Mouse (Mus musculus) midbrain, postnatal 0 days (tissue): ENCODE measurements around the gene Hsf5. TPM values are rescaled to one million over a fixed set of nuclear protein-coding genes. Genes with fewer than 3 reads are reported as not detected.

Experiments
- ATAC-seq: fragments of 200-750 bp; cut with Nextera tagmentation; 2 replicates; pipeline ENCODE4 v1.8.0; 2017; ENCODE audit warnings: moderate number of reproducible peaks, mild to moderate bottlenecking, moderate TSS enrichment, moderate library complexity; ENCODE audit not compliant: low FRiP score
- DNase-seq: peaks from one replicate; pipeline ENCODE4 v3.0.0-alpha.2; 2015; ENCODE audit warnings: low spot score
- H3K27ac ChIP-seq: fragments of 300-500 bp; sonication (generic); 2 replicates; pipeline ENCODE4 v1.5.1; 2014; ENCODE audit warnings: low read depth, mild to moderate bottlenecking, low read length, mixed read lengths
- H3K27me3 ChIP-seq: fragments of 300-500 bp; sonication (generic); 2 replicates; pipeline ENCODE4 v1.6.1; 2014; ENCODE audit warnings: low read length, control low read depth, mixed read lengths; ENCODE audit not compliant: insufficient read depth
- H3K36me3 ChIP-seq: fragments of 300-500 bp; sonication (generic); 2 replicates; pipeline ENCODE4 v1.6.1; 2014; ENCODE audit warnings: low read length, control low read depth, mixed read lengths; ENCODE audit not compliant: insufficient read depth
- H3K4me1 ChIP-seq: fragments of 300-500 bp; sonication (generic); 2 replicates; pipeline ENCODE4 v1.6.1; 2014; ENCODE audit warnings: mild to moderate bottlenecking, control low read depth, antibody characterized with exemption, low read length, mixed read lengths; ENCODE audit not compliant: insufficient read depth
- H3K4me2 ChIP-seq: fragments of 300-500 bp; sonication (generic); 2 replicates; pipeline ENCODE4 v1.6.1; 2014; ENCODE audit warnings: low read depth, mild to moderate bottlenecking, low read length, mixed read lengths; ENCODE audit not compliant: poor library complexity, severe bottlenecking
- H3K4me3 ChIP-seq: fragments of 300-500 bp; sonication (generic); 2 replicates; pipeline ENCODE4 v1.5.1; 2014; ENCODE audit warnings: low read depth, mild to moderate bottlenecking, low read length, moderate library complexity
- H3K9ac ChIP-seq: fragments of 300-500 bp; sonication (generic); replicated peaks from 2 replicates; pipeline ENCODE4 v1.6.1; 2014; ENCODE audit warnings: mild to moderate bottlenecking, low read length, moderate library complexity, mixed read lengths; ENCODE audit not compliant: poor library complexity, severe bottlenecking
- H3K9me3 ChIP-seq: fragments of 300-500 bp; sonication (generic); 2 replicates; pipeline ENCODE4 v1.6.1; 2016; ENCODE audit warnings: low read length, control low read depth
- CTCF ChIP-seq: IDR thresholded peaks from 2 replicates; pipeline ENCODE4 v1.5.1; 2016; ENCODE audit warnings: antibody characterized with exemption, mild to moderate bottlenecking
- WGBS: fragments of 180-500 bp; shearing (Covaris S2); extraction: QIAGEN DNeasy Blood & Tissue Kit; methylation state at CpG from one replicate; pipeline ENCODE4 v1.1.7; 2014; 5-methylcytosine and 5-hydroxymethylcytosine counted together
- polyA plus RNA-seq: library from polyadenylated mRNA; unstranded; fragments of >200 nt; fragmentation: Nextera tagmentation; extraction: Ambion mirVana; gene quantifications from 2 replicates; pipeline ENCODE4 v1.2.1, GENCODE M21; 2015
- total RNA-seq: library from RNA; depleted of rRNA; stranded (reverse); fragments of >200 nt; gene quantifications from 2 replicates; pipeline ENCODE4 v1.2.3, GENCODE M21; 2014

The Hsf5 gene
- total and polyA plus RNA-seq, 2 experiments from 2014 or later, result 0.11 to 0.25 TPM

- Histone ChIP-seq H3K4me2 (no peak overlapping the region), H3K9ac (no peak overlapping the region), H3K27me3 (no peaks in the 10 kb centered on the region; the same call in 1 of the 2 replicates), H3K9me3 (no peaks in the 10 kb centered on the region), H3K27ac (no peak overlapping the region), H3K4me1 (no peaks in the 10 kb centered on the region), H3K4me3 (no peak overlapping the region), H3K36me3 (no peaks in the 10 kb centered on the region)
- DNase-seq (no peak), ATAC-seq (no peak)
- WGBS, result 82% methylated on average over 6 of the region's 6 CpGs
- TF ChIP-seq CTCF, result no peak
Measured at GRCm38 (mm10) chr11:87663948-87664347, 47.0 kb downstream of the Hsf5 start.

GRCm38 (mm10) chr11:87664521-87664920, 47.6 kb downstream of the Hsf5 start:
- Histone ChIP-seq H3K27ac (no peak overlapping the region), H3K9ac (no peak overlapping the region), H3K4me2 (no peak overlapping the region), H3K4me1 (no peaks in the 10 kb centered on the region), H3K9me3 (no peaks in the 10 kb centered on the region), H3K27me3 (no peaks in the 10 kb centered on the region; the same call in 1 of the 2 replicates), H3K4me3 (no peak overlapping the region; the same call in 1 of the 2 replicates), H3K36me3 (no peaks in the 10 kb centered on the region)
- no peak for ATAC-seq
- no peak for DNase-seq
- WGBS, result 84% methylated on average over 12 of the region's 12 CpGs
- no peak for TF ChIP-seq CTCF

- Histone ChIP-seq H3K4me2 (no peak overlapping the region), H3K9me3 (no peaks in the 10 kb centered on the region), H3K4me3 (no peak overlapping the region), H3K27me3 (no peaks in the 10 kb centered on the region; the same call in 1 of the 2 replicates), H3K9ac (no peak overlapping the region), H3K4me1 (no peaks in the 10 kb centered on the region), H3K27ac (no peak overlapping the region), H3K36me3 (no peaks in the 10 kb centered on the region)
- DNase-seq (no peak), ATAC-seq (no peak)
- WGBS, result 66% methylated on average over 6 of the region's 6 CpGs
- no peak for TF ChIP-seq CTCF
Measured at GRCm38 (mm10) chr11:87665224-87665623, 48.3 kb downstream of the Hsf5 start.

- H3K9me3 ChIP-seq, result no peaks in the 10 kb centered on the region
- ATAC-seq (no peak), DNase-seq (no peak)
- H3K4me1 ChIP-seq, result no peaks in the 10 kb centered on the region
- no peaks in the 10 kb centered on the region for H3K36me3 ChIP-seq
- WGBS, result 88% methylated on average over 2 of the region's 2 CpGs
- no peaks in the 10 kb centered on the region; the same call in 1 of the 2 replicates for H3K27me3 ChIP-seq
- no peak for TF ChIP-seq CTCF
- H3K27ac ChIP-seq, result no peak overlapping the region
- no peak overlapping the region for H3K4me3 ChIP-seq
- H3K4me2 ChIP-seq, result no peak overlapping the region
- H3K9ac ChIP-seq, result no peak overlapping the region
Measured at GRCm38 (mm10) chr11:87665658-87666057, 48.7 kb downstream of the Hsf5 start.

- Histone ChIP-seq H3K4me1 (no peaks in the 10 kb centered on the region), H3K27ac (no peak overlapping the region), H3K4me3 (no peak overlapping the region), H3K36me3 (no peaks in the 10 kb centered on the region), H3K27me3 (no peaks in the 10 kb centered on the region; the same call in 1 of the 2 replicates), H3K9me3 (no peaks in the 10 kb centered on the region), H3K4me2 (0 out of 2 replicates have a peak overlapping the region, but pooled peaks have one; percentile 9), H3K9ac (no peak overlapping the region)
- no peak for TF ChIP-seq CTCF
- ATAC-seq (no peak), DNase-seq (no peak)
- WGBS, result 81% methylated on average over 12 of the region's 12 CpGs
Measured at GRCm38 (mm10) chr11:87666256-87667035, 49.5 kb downstream of the Hsf5 start.
